Mouse (Mus musculus): ENCODE data around the gene Il12a.

GRCm38 (mm10) chr3:68708230-68708629, 17.8 kb downstream of the Il12a start:
- TF ChIP-seq POLR2A (IDR thresholded peaks at IDR 0.05; ENCODE audit: insufficient read length, low read depth) (no peak), USF1 (IDR thresholded peaks at IDR 0.05; ENCODE audit: low read depth) (no peak), TCF12 (IDR thresholded peaks at IDR 0.05; ENCODE audit: insufficient read depth, poor library complexity, severe bottlenecking) (no peak)
